In the genomic region with DNA sequence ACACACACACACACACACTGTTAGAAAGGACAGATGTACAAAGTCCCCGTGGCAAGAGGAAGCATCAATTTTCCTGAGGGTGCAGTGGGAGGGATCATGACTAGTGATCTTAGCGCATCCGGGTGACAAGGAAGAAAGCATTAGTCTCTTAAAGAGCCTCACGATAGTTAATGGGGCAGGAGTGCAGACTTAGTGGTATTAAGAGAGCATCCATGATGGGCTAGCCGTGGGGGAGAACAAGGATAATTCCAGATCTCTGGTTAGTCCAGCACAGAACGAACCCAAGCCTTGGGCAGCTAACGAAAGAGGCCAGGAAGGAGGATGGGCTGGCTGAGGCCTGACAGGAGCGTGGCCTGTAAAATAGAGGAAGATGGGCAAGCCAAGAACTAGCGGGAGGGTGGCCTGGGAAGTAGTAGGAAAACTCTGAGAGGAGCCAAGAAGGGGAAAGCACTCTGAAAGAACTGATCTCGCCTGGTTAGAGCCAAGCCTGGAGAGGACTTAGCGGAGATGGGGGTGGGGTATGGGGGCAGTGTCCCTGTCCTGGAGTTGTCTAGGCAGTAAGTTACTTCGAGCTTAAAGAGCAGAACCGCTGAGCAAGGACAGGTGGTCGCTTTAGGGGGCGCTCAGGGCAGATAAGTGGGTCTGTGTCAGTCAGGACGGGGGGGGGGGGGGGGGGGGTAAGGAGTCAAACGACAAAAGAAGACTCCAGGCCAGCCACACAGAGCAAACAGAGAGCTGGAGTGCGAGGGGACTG, we compare ENCODE assay signal across 8 mouse cellular contexts. TPM values are rescaled to one million over a fixed set of nuclear protein-coding genes. Genes with fewer than 3 reads are reported as not detected.
DNase-seq lines count a peak whose midpoint lies in the region; ATAC-seq lines count a peak whose summit lies in the region.

A gene (plus strand): TSS at position 182 of the 754 bp plus-strand sequence.

- 14% methylated on average over 15 of the region's 18 CpGs for WGBS in forebrain, embryonic 14.5 days
- 20% methylated on average over 16 of the region's 18 CpGs for WGBS in hindbrain, embryonic 11.5 days

- ATAC-seq in frontal cortex, adult (ENCODE audit: low TSS enrichment) = peak; percentile 5; the same call in 1 of the 2 replicates
- ATAC-seq in forebrain, embryonic 14.5 days = no peak
- ATAC-seq in hindbrain, embryonic 11.5 days (ENCODE audit: low FRiP score) = no peak
- no peak for ATAC-seq in megakaryocyte progenitor cell, adult 5-6 weeks (replicated peaks; ENCODE audit: poor library complexity)

- peak within 1 kb of the TSS; percentile 54 for H3K4me3 ChIP-seq in forebrain, embryonic 14.5 days (ENCODE audit: low read depth, low read length)
- peak within 1 kb of the TSS; percentile 54 for H3K4me3 ChIP-seq in hindbrain, embryonic 11.5 days (ENCODE audit: low read depth, low read length)

- H3K9me3 ChIP-seq in forebrain, embryonic 14.5 days (replicated peaks; ENCODE audit: control insufficient read depth, low read length) = no peaks in the 10 kb centered on the region
- no peaks in the 10 kb centered on the region for H3K9me3 ChIP-seq in hindbrain, embryonic 11.5 days (ENCODE audit: control insufficient read depth, low read length)

- DNase-seq in frontal cortex, postnatal 25 days (ENCODE audit: low spot score in 2 of 2) = no peak
- peak; percentile 46 for DNase-seq in ZHBTc4 (ENCODE audit: low read depth, low spot score)
- DNase-seq in forebrain, embryonic 14.5 days (ENCODE audit: low spot score) = no peak
- peak; percentile 35 for DNase-seq in hindbrain, embryonic 11.5 days (ENCODE audit: low spot score)
- DNase-seq in layer of hippocampus, postnatal 14 days (ENCODE audit: low spot score in 2 of 2) = peak in 1 of 2 experiments; percentile 51
- DNase-seq in spleen, adult 18-20 months = no peak

- H3K36me3 ChIP-seq in forebrain, embryonic 14.5 days (ENCODE audit: control insufficient read depth, insufficient read depth, low read length) = no peaks in the 10 kb centered on the region
- H3K36me3 ChIP-seq in hindbrain, embryonic 11.5 days (ENCODE audit: control insufficient read depth, insufficient read depth, low read length) = no peaks in the 10 kb centered on the region

- H3K27me3 ChIP-seq in forebrain, embryonic 14.5 days (replicated peaks; ENCODE audit: control insufficient read depth, insufficient read depth, low read length) = no peaks in the 10 kb centered on the region
- no peaks in the 10 kb centered on the region for H3K27me3 ChIP-seq in hindbrain, embryonic 11.5 days (ENCODE audit: control insufficient read depth, insufficient read depth, low read length)

- H3K4me2 ChIP-seq in forebrain, embryonic 14.5 days (ENCODE audit: low read length) = peak within 1 kb of the TSS; percentile 80
- peak within 1 kb of the TSS; percentile 66 for H3K4me2 ChIP-seq in hindbrain, embryonic 11.5 days (replicated peaks; ENCODE audit: low read depth, low read length)

- no peak within 1 kb of the TSS for H3K27ac ChIP-seq in forebrain, embryonic 14.5 days (ENCODE audit: low read depth, low read length)
- H3K27ac ChIP-seq in hindbrain, embryonic 11.5 days (ENCODE audit: low read depth, low read length) = no peak within 1 kb of the TSS

- peak within 1 kb of the TSS; percentile 73 for H3K9ac ChIP-seq in forebrain, embryonic 14.5 days (ENCODE audit: low read length)
- H3K9ac ChIP-seq in hindbrain, embryonic 11.5 days (ENCODE audit: low read depth, low read length) = peak within 1 kb of the TSS; percentile 66

- no peaks in the 10 kb centered on the region for H3K4me1 ChIP-seq in forebrain, embryonic 14.5 days (ENCODE audit: control insufficient read depth, insufficient read depth, low read length)
- no peaks in the 10 kb centered on the region for H3K4me1 ChIP-seq in hindbrain, embryonic 11.5 days (replicated peaks; ENCODE audit: control insufficient read depth, insufficient read depth, low read length)

RNA-seq across cellular contexts. Expression of the gene that starts here (rescaled TPM):
- 37.5 and 38.8 TPM in 2 replicates for polyA plus RNA-seq in forebrain, embryonic 14.5 days (2014; fragmentation: Nextera tagmentation; extraction: Ambion mirVana)
- polyA plus RNA-seq in hindbrain, embryonic 11.5 days (2014; fragmentation: Nextera tagmentation; extraction: Ambion mirVana) = 74.8 and 87.5 TPM in 2 replicates
- 10 to 100 TPM; 22.2 to 24.5 TPM for total RNA-seq in layer of hippocampus, postnatal 14 days (2021)
- 28.2 and 39.9 TPM in 2 replicates for total RNA-seq in megakaryocyte progenitor cell, adult 5-6 weeks (2015)
- total RNA-seq in megakaryocyte progenitor cell, adult 5-6 weeks (2017) = 12.0 and 21.6 TPM in 2 replicates

Comparison
In these comparisons a context has a peak if more than half of its experiments do, and no peak if none do; other contexts are left out.
1. DNase-seq: peak in ZHBTc4 (single experiment) and hindbrain, embryonic 11.5 days (single experiment); none in frontal cortex, postnatal 25 days (0 of 2), forebrain, embryonic 14.5 days (single experiment) and spleen, adult 18-20 months (0 of 2).